Mouse (Mus musculus): Measurements from ENCODE around the gene Sbno1.

- no peak for TF ChIP-seq CTCF (IDR thresholded peaks at IDR 0.05; ENCODE audit: low read depth, low read length)
- no peak for TF ChIP-seq EP300 (IDR thresholded peaks at IDR 0.05; ENCODE audit: insufficient read depth, low read depth, low read length)
Observed at GRCm38 (mm10) chr5:124338791-124339190, 87.0 kb downstream of the Sbno1 start.
